Mouse (Mus musculus) adrenal gland, postnatal 25 days (tissue): Measurements from ENCODE around the gene Higd1a. TPM values are rescaled to one million over a fixed set of nuclear protein-coding genes. Genes with fewer than 3 reads are reported as not detected.

Source experiments
- DNase-seq: peaks from one replicate; pipeline ENCODE4 v3.0.0; 2021; ENCODE audit warnings: mixed read lengths
- long read RNA-seq: library from polyadenylated mRNA; stranded (forward); transcript quantifications from one replicate; pipeline ENCODE4 v2.0.0, GENCODE M21; 2021
- total RNA-seq: library from RNA; stranded (reverse); gene quantifications from 2 replicates; pipeline ENCODE4 v1.2.3, GENCODE M21; 2021

Gene Higd1a
- total RNA-seq, result 77.9 and 79.7 TPM in 2 replicates
- long read RNA-seq, transcript Higd1a-201 (4 exons, 2,232 nt), result major isoform, 137 of 158 reads
- long read RNA-seq, partial matches to known transcripts, result 5 of 158 reads
- long read RNA-seq, other reads (novel, unspliced or antisense), result 15 of 158 reads

DNA sequence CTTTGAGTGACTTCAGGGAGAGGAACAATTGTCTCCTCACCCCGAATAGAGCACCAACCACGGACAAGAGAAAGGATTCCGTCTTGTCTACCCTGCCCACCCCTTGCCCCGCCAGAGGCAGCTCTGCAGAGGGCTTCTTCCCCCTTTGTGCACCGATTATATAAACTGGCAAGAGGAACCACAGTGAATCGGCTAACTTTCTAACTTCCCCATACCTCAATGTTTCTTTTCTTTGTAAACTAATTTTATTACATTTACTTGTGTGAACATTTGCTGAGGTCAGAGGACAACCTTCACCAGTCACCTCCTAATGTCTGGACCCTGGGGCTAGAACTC lies at the start of gene Higd1a:
Gene Higd1a (minus strand): TSS at position 210 of the 336 bp plus-strand sequence.
- no peak for DNase-seq

DNA sequence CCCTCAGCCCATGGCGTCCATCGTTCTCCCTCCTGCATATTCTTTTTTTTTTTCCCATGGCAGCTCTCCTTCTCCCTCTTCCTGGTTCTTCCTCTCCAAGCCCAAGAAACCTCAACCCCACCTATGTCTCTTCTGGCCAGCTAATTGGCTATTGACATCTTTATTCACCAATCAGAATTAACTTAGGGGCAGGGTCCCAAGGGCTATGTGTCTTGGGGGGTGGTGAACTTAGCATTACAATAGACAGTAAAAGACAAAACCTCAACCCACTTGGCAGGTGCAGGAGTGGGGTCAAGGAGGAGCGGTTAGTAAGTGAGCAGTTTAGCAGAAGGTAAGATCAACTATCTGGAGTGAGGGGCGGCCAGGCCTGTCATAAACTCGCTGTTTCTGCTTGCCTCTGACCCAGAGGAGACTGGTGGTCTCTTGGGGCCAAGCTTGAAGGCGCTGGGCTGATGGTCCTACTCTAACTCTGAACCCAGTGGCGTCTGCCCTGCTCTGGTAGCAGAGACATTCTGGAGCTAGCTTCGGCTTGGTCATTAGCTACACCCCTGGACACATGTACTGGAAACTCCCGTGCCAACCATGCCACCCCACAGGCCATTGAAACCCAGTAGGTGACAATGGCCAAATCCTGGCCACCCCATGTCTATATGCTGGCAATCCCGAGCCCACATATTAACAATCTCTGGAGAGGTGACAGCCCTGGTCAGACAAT lies 49.4 kb upstream of the Higd1a start:
- no peak for DNase-seq

DNA sequence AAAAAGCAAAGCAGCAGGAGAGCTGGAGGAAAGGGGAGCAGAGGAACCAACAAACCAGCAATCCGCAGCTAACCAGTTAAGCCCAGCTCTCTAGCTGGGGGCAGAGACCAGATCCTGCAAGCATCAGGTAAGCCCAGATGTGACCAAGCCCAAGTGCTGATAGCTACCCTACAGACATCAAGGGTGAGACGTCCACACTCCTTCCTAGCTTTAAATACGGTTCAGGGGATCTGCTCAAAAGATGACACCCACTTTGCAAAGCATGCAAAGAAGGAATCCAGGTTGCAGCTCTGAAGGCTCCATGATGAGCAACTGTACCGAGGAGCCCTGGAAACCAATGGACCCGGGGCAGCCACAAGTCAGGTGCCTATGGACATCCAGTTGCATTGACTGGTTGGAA lies 48.3 kb upstream of the Higd1a start:
- no peak for DNase-seq

DNA sequence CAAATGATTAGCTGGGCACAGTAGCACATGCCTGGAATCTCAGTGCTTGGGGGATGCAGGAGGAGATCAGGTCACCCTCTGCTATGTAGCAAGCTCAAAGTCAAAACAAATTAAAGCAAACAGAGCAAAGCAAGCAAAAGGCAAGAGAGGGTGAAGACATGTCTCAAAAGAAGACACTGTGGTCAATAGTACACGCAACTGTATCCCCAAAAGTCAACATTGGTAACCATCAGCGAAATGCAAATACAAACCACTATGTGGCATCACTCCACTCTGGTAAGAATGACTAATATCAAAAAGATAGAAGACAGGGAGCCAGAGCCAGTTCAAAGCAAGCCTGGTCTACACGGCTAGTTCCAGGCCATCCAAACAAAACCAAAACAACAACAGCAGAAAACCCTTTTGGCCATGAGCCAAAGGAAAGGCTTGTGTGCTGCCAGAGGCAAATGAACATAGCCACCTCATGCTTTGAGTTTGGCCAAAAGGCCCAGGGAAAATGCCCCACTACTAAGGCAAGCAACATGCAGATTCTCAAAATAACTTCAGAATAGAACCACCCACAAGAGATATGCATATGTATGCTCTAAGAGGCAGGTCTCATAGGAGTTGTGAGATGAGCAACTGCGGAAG lies 47.5 kb upstream of the Higd1a start:
- DNase-seq, result no peak

DNA sequence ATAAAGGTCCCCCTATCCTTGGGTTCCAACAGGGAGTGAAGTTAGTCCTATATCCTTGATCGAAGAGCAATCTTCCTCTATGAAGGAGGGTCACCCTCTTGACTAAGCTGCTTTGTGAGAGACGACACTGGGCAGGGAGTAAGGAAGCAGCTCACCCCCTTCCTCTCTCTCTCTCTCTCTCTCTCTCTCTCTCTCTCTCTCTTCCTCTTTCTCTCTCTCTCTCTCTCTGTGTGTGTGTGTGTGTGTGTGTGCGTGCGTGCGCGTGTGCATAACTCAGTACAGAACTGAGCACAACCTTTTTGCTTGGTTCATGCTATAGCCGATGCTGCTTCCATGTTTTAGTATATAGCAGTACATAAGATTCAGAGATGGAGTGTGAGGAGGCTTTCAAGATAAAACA lies 46.8 kb upstream of the Higd1a start:
- no peak for DNase-seq

DNA sequence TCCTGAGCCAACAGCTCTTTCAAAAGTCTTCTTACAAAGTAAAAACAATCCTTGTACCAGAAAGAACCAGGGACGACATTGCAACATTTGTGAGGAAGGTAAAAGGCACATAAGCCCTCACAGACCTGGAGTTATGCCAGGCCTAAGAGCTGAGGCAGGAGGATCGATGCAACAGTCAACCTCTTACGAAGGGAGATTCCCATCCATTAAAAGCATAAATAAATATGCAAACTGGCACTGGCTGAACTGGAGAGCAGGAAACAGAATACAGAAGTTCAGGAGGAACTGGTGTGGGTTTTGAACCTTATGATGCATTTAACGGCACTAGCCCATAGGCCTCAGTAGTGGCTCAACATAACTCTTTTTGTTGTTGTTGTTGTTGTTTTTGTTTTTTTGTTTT lies 46.2 kb upstream of the Higd1a start:
- DNase-seq, result no peak

DNA sequence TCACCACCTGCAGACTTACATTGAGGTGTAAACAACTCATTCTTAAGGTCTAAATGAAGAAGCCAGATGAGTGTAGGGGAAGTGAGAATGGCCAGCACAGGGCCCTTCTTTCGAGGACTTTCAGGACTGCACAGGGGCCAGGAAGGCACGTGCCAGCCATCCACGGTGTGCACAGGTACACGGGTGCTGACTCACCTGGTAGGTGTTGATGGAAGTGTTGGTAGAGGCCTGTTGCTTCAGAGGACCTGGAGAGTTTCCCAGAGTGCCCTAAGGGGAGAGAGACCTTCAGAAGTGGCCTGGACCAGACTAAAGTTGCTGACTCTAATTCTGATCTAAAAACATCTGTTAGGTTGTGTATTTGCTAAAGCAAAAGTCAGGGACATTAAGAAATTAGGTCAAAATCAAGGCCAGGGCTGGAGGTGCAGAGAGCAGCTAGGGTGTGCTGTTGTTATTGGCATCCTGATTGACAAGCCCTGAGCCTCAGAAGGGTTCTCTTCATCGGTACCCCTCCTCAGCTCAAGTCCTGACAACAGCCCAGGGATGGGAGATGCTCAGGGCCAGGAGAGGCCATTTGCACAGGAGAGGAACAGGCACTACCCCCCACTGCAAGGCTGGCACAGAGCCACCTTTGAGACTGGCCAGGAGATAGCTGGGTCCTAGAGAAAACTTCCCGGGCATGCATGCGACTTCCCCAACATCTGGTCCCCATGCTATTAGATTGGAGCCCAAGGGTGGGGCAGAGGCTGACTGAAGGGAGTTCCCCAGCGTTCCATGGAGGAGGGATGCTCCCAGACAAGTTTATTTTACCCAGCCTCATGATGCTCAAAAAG lies 45.5 kb upstream of the Higd1a start:
- peak; percentile 59 for DNase-seq

DNA sequence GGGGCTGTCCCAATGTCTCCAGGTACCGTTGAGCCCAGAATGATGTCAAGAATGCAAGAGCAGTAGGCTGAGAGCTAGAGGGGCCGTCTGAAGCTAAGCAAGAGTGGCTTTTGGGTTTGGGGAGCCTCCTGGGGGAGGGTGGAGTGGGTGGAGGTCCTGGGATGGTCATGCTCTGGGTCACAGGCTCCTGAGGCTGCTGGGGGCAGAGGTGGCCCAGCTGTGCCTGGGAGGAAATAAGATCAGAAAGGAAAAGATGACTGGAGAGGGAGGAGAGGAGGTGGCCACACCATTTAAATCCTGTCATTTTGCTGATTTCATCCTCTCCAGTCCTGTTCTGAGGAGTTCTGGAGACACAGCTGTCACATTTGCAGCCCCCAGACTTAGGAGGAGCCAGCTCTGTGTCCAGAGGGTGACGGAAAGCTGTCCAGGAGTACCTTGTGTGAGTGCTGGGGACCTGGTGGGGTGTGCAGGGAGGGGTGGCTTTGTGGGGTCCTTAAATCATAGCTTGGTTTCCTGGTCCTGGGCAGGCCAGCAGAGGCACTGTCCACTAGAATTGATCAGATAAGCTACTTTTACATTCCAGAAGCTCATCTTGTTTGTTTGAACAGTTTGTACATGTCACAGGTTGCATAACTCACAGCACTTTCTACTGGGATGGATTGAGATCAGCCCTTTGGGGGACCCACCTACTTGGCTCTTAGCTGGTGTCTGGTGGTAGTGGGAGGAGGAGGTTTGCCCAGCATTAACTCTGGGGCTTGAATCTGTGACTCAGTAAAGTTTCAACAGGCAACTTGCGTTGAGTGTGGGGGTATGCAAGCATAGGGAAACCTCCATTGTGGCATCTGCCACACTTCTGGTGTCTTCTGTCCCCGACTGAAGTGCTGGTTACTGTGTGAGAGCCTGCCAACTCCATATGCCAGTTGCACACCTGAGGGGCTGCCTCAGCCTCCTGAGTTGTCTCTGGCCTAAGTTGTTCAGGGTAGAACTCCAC lies 43.8 kb upstream of the Higd1a start:
- no peak for DNase-seq

DNA sequence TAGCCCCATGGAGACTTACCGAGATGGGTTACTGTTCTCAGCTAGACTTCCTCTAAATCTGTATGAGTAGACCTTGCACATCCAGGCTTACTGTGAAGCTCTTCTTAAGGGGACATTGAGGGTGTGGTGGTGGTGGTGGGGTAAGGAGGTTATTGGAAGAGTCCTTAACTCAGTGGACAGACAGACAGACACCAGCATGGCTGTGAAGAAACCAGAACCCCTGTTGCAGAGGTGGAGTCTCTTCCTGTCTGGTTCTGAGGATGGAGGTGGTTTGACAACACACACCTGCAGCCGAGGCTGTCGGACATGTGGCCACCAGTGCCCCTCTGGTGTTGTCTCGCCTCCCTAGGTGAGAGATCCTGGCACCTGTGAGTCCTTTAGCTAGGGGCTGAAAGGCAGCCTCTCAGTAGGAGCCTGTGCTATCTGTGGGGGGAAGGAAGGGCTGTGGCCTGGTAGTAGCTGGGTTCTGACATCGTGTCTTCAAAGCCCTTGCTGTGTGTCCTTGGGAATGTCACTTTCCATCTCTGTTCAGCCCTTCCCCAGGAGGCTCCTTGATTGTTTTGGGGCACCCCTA lies 42.2 kb upstream of the Higd1a start:
- no peak for DNase-seq

DNA sequence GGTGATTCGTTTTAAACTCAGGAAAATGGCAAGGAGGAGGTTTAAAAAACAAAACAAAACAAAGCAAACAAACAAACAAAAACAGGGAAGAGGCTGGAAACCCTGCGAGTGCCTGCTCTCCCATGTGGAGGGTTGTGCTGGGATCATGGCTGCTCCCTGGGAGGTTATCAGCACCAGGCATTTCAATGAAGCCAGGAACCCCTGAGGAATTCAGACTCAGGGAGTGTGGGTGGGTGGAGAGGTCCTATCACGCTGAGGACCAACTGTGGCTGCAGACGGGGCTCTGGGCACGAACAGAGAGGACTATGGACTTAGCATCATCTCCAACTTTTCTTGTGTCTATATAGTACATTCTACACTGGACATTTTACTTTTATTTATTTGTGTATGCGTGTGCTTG lies 41.1 kb upstream of the Higd1a start:
- no peak for DNase-seq

DNA sequence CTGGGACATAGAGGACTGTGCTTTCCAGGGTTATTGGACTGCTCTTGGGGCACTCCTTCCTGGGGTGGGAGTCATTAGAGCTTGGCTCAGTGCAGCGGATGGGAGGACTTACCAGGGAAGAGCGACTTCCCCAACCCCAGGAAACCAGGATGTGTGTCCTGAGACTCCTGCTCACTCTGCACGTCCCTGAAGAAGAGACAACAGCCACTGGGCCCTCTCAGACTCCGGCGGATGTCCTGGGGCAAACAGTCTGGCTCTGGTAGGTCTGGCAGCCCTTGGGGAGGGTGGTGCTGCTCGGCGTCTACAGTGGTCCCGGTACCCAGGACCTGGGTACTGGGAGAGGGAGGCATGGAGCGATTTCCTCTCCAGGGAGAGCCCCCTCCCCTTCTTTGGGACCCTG lies 40.1 kb upstream of the Higd1a start, which contains the start of gene Ackr2:
Gene Ackr2 (plus strand): TSS at position 111 of the 400 bp plus-strand sequence.
- DNase-seq, result no peak

DNA sequence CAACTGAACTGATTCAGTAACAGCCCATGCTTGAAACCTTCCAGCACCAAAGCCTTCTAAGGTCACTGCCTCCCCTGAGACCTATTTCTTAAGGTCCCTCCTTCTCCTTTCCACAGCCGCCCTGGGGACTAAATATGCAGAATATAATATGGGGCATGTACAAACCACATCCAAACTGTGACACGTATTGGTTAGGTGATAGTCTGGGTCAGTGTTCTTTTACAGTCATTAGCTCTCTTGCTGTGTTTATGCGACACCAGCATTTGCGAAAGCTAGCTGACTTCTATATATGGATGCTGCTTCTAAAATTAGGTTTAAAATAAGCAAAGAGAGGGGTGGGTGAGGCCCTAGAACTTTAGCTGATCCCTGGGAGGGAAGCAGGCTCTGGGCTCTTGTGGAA lies 38.7 kb upstream of the Higd1a start:
- no peak for DNase-seq

DNA sequence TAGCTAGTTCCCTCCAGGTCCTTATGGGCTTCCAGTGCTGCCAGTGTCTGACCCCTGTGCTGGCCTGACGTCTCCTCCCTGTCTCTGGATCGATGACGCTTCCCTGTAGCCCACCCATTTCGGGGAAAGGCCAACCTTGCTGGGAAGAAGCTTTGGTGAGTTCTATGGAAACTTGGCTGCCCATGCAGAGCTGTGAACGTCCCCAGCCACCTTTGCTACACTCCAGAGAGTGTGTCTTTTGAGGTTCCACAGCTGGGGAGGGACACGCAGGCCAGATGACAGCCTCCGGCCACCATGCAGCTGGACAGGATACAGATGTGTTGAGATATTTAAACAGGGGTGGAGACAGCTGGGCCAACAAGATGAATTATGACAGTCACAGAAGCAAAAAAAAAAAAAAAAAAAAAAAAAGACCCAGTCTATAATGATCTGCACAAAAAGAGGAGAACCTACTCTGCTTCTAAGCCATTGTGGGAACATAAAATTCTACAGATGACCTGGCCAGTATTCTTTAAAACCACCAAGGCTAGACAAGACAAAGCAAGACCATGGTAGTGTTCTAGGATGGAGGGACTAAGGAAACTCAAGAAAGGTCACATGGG lies 37.3 kb upstream of the Higd1a start:
- DNase-seq, result no peak

DNA sequence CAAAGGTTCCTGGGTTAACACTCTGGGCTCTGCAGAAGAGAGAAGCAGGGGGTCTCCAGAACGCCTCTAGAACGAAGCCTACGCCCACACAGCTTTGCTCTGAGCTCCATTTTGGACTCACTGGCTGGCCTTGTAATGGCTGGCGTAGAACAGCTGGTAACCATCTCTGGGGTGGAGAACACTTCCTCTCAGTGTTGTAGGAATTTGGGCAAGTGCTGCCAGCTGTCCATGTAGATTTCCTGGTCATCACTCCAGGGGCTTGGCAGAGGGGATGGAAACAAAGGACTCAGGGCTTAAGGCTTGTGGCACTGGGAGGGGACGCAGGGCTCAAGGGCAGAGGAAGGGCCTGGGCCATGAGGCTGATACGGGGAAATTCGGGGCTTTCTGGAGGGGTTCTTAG lies 36.3 kb upstream of the Higd1a start:
- DNase-seq, result no peak

DNA sequence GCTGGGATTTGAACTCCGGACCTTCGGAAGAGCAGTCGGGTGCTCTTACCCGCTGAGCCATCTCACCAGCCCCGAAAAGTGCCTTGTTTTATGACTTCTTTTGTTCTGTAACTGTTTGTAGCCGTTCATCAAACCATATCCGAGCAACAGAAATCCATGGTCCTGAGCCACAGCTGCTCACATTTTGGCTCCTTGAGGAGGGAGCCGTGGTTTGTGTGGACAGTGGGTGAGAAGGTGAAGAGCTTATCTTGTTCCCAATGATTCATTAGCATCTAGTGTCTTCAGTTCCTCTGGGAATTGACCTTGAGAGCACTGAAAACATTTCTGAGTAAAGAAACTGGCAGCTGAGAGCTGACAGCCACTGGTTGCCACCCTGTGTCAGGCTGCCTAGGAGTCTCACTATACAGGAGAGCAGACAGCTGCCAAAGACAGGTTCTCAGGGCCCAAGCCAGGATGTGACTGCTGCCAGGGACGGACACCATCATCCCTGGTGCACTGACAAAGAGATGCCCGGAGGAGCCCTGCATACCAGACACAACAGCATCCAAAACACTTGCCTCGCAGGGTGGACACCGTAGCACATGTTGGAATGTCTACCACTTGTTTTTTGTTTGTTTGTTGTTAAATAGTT lies 34.0 kb upstream of the Higd1a start:
- no peak for DNase-seq

DNA sequence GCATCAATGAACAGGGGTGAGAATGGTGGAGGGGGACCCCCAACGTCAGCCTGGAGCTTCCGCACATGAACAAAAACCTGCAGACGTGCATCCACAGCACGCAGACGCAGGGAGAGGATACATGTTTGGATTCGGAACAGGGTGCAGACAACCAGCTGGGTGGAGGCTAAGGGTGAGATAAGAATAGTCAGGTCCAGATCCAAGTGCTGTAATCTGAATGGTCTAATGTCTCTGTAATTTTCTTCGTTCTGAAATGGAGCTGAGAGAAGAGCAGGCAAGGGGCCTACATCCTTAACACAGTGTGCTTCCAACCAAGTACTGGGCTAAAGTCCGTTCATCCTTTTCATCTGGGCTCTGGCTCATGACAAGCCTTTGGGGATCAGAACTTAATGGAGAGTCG lies 33.1 kb upstream of the Higd1a start:
- DNase-seq, result no peak

DNA sequence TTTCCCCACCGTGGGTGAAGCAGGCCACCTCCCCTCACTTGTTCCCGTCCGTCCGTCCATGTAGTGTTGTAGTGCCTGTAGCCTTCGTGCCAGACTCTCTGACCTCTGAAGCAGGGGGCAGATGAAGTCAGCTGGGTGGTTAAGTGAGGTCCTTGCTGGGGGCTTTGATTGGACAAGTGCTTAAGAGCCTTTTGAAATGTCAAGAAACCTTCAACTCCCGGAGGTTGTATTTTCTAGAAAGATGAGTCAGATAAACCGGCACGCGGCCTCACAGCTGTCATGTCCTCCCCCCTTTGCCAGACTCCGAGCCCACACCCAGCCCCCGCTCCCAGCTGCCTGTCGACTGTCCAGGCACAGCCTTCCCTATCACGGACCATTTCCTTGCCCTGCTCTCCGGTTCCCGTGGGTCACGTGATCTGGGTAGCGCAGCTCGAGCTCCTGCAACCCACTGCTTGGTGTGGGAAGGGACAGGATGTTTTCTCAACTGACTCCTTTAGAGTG lies 32.3 kb upstream of the Higd1a start:
- peak; percentile 80 for DNase-seq

DNA sequence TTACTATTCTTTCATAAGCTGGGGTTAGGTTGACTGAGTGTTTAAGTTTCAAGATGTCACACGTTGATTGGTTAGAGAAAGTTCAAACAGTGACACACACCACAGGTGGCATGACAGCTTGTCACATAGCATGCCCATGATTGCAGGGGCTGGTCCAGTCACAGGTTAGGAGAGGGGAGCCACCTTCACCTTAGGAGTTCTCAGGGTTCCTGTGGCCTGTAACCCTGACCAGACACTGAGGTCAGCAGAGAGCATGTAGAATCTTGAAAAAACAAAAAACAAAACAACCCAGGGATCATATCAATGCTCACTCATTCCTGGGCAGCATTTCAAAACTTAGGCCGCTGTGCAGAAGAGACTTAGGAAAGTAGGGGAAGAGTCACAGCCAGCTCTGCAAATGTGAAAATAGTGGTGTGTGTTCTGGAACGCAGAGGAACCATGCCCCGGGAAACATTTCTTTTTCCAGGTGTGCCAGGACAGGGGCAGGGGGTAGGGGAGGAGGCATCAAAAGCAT lies 31.8 kb upstream of the Higd1a start:
- no peak for DNase-seq

DNA sequence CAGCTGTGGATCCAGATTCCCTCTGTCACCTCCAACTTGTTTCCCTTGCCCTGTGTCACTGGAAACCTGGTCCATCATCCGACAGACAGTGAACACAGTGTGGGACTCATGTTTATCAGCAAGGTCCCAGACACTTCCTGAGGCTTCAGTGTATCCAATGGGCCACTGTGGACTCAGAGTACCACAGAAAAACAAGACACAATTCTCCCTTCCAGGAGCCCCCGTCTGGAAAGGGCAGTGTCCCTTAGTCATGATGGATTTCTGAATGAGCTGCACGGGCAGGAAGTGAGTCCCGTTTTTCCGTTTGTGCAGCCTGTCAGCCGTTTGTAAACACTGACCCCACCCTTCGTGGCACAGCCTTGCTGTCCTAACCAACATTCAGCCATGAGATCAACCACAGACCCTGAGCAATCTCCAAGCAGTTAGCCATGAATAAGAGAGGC lies 23.9 kb upstream of the Higd1a start:
- no peak for DNase-seq

DNA sequence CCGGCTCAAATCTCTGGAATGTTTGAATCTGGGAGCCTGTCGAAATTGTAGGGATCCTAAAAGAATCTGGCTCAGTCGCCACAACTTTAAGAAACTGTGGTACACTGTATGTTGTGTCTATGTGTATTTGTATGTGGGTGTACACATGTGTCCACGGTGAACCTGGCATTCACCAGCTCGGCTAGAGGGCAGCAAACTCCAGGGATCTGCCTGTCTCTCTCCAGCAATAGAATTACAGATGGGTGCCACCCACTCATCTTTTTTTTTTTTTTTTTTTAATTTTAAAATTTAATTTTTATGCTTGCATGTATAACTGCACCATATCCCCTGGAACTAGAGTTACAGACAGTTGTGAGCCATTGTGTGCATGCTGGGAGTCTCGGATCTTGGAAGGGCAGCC lies 23.1 kb upstream of the Higd1a start:
- DNase-seq, result no peak
